Comparison of ENCODE assay signal across 12 mouse cellular contexts in genomic region chrX:93539779-93540178, GRCm38 (mm10).
"Had no signal": no experiment of that assay in that cellular context is flagged by ENCODE, and none has a peak within 500 bp of the region (broad histone marks: within the 10 kb centered on the region; RNA-seq: fewer than 3 reads in every experiment).

No protein-coding gene starts in this region.

- H3K4me3 ChIP-seq: layer of hippocampus, adult 2 months; limb, embryonic 13.5 days; midbrain, embryonic 10.5 days; myocyte; neural tube, embryonic 15.5 days had no signal

- H3K27me3 ChIP-seq: limb, embryonic 13.5 days; neural tube, embryonic 15.5 days had no signal

- H3K9ac ChIP-seq: limb, embryonic 13.5 days; liver, embryonic 14.5 days; neural tube, embryonic 15.5 days had no signal

- H3K4me1 ChIP-seq: limb, embryonic 13.5 days; midbrain, embryonic 10.5 days; neural tube, embryonic 15.5 days had no signal

- H3K36me3 ChIP-seq: limb, embryonic 13.5 days; neural tube, embryonic 15.5 days had no signal

- DNase-seq: kidney, adult 8-10 months; left cerebral cortex, postnatal 4 days; lung, adult 18-20 months; lung, postnatal 4 days; midbrain, embryonic 14.5 days had no signal

- H3K9me3 ChIP-seq: limb, embryonic 13.5 days; midbrain, embryonic 10.5 days; neural tube, embryonic 15.5 days had no signal

- H3K4me2 ChIP-seq: limb, embryonic 13.5 days; neural tube, embryonic 15.5 days had no signal

- H3K27ac ChIP-seq: layer of hippocampus, adult 2 months; limb, embryonic 13.5 days; liver, embryonic 14.5 days; midbrain, embryonic 10.5 days; neural tube, embryonic 15.5 days; stomach, postnatal 0 days had no signal
